Mouse (Mus musculus) right cerebral cortex, postnatal 10 days (tissue): ENCODE data around the gene Rin3.

Experiments
- DNase-seq, 2 experiments: peaks; one replicate each; pipeline ENCODE4 v3.0.0; 2021; ENCODE audit warnings: low spot score in 2 of 2

The Rin3 gene

GRCm38 (mm10) chr12:102422065-102422464, 139.2 kb downstream of the Rin3 start:
- DNase-seq = peak in 1 of 2 experiments; percentile 38

GRCm38 (mm10) chr12:102422623-102423320, 139.9 kb downstream of the Rin3 start:
- no peak for DNase-seq

- no peak for DNase-seq
Observed at GRCm38 (mm10) chr12:102423625-102424024, 140.8 kb downstream of the Rin3 start.

- no peak for DNase-seq
Observed at GRCm38 (mm10) chr12:102424456-102424855, 141.6 kb downstream of the Rin3 start.

- no peak for DNase-seq
Observed at GRCm38 (mm10) chr12:102425048-102425578, 142.3 kb downstream of the Rin3 start.

GRCm38 (mm10) chr12:102426285-102426684, 143.4 kb downstream of the Rin3 start:
- DNase-seq = no peak

GRCm38 (mm10) chr12:102429656-102430055, 146.8 kb downstream of the Rin3 start:
- DNase-seq = no peak

- no peak for DNase-seq
Observed at GRCm38 (mm10) chr12:102430228-102430627, 147.4 kb downstream of the Rin3 start.

- no peak for DNase-seq
Observed at GRCm38 (mm10) chr12:102432238-102432637, 149.4 kb downstream of the Rin3 start.

- no peak for DNase-seq
Observed at GRCm38 (mm10) chr12:102434107-102434506, 151.3 kb downstream of the Rin3 start.

GRCm38 (mm10) chr12:102436939-102437526, 154.2 kb downstream of the Rin3 start:
- no peak for DNase-seq

GRCm38 (mm10) chr12:102437952-102438351, 155.1 kb downstream of the Rin3 start:
- DNase-seq = no peak

- no peak for DNase-seq
Observed at GRCm38 (mm10) chr12:102438983-102439631, 156.3 kb downstream of the Rin3 start.

GRCm38 (mm10) chr12:102439632-102440023, 156.8 kb downstream of the Rin3 start, which contains the start of gene Lgmn:
TSS of gene Lgmn (minus strand) at chr12:102439813.
- DNase-seq = peak; percentile 99
